Mouse (Mus musculus) bone marrow, adult 2 months (tissue): ENCODE measurements around the gene Adgrf1.

ENCODE experiments used
- CTCF ChIP-seq: fragments of 200-500 bp; IDR thresholded peaks from 2 replicates; pipeline ENCODE4 v1.5.1; 2011; ENCODE audit warnings: low read length, control low read depth; ENCODE audit not compliant: control insufficient read depth, insufficient read depth
- POLR2A ChIP-seq: fragments of 200-500 bp; IDR thresholded peaks from 2 replicates; pipeline ENCODE4 v1.6.1; 2011; ENCODE audit warnings: low read depth, mild to moderate bottlenecking, control low read depth, low read length, borderline replicate concordance; ENCODE audit not compliant: control insufficient read depth

- TF ChIP-seq POLR2A (no peak), CTCF (no peak)
These were observed 59.6 kb downstream of the Adgrf1 start for GRCm38 (mm10) chr17:43329761-43330183.
